Mouse (Mus musculus): ENCODE measurements around the gene Olfr56. TPM values are rescaled to one million over a fixed set of nuclear protein-coding genes. Genes with fewer than 3 reads are reported as not detected.
"Not testable (repeated sequence)": the region's sequence is repeated elsewhere in the genome, so short reads cannot be mapped to it uniquely, and the experiment has no call there.

Olfr56 gene
- total RNA-seq, 2 experiments from 2014 or later = not detected

GRCm38 (mm10) chr11:49051894-49052293 is 73.2 kb downstream of the Olfr56 start:
- DNase-seq = not testable (repeated sequence)

- DNase-seq = not testable (repeated sequence)
These were observed 81.4 kb downstream of the Olfr56 start for GRCm38 (mm10) chr11:49060061-49060460.

GRCm38 (mm10) chr11:49061865-49062264 is 83.2 kb downstream of the Olfr56 start:
- DNase-seq = not testable (repeated sequence)

- DNase-seq = not testable (repeated sequence)
These were observed 85.2 kb downstream of the Olfr56 start, which contains the start of gene Tgtp2 for GRCm38 (mm10) chr11:49063713-49064469. Gene Tgtp2, minus strand, starts transcription at chr11:49064206.

- no peak for DNase-seq
These were observed 89.7 kb downstream of the Olfr56 start for GRCm38 (mm10) chr11:49068358-49068757.

- DNase-seq = not testable (repeated sequence)
These were observed 97.5 kb downstream of the Olfr56 start, which contains the start of gene Ifi47 for GRCm38 (mm10) chr11:49076001-49076757. Gene Ifi47, plus strand, starts transcription at chr11:49076587.

- no peak for DNase-seq
These were observed 98.3 kb downstream of the Olfr56 start for GRCm38 (mm10) chr11:49077012-49077411.

GRCm38 (mm10) chr11:49078719-49079118 is 100.0 kb downstream of the Olfr56 start:
- DNase-seq = no peak

GRCm38 (mm10) chr11:49080636-49081035 is 101.9 kb downstream of the Olfr56 start:
- no peak for DNase-seq

GRCm38 (mm10) chr11:49081356-49081755 is 102.7 kb downstream of the Olfr56 start:
- DNase-seq = no peak

GRCm38 (mm10) chr11:49081886-49082285 is 103.2 kb downstream of the Olfr56 start:
- DNase-seq = no peak

GRCm38 (mm10) chr11:49083146-49083545 is 104.5 kb downstream of the Olfr56 start:
- DNase-seq = no peak

- DNase-seq = no peak
These were observed 105.1 kb downstream of the Olfr56 start for GRCm38 (mm10) chr11:49083808-49084207.

GRCm38 (mm10) chr11:49084385-49084784 is 105.7 kb downstream of the Olfr56 start:
- DNase-seq = no peak

- no peak for DNase-seq
These were observed 106.2 kb downstream of the Olfr56 start for GRCm38 (mm10) chr11:49084875-49085274.

GRCm38 (mm10) chr11:49086858-49087361 is 108.2 kb downstream of the Olfr56 start:
- DNase-seq = no peak

- no peak for DNase-seq
These were observed 109.3 kb downstream of the Olfr56 start for GRCm38 (mm10) chr11:49087830-49088616.

GRCm38 (mm10) chr11:49088990-49089652 is 110.4 kb downstream of the Olfr56 start:
- no peak for DNase-seq

- no peak for DNase-seq
These were observed 111.2 kb downstream of the Olfr56 start for GRCm38 (mm10) chr11:49089735-49090507.

- no peak for DNase-seq
These were observed 111.9 kb downstream of the Olfr56 start for GRCm38 (mm10) chr11:49090551-49090950.

GRCm38 (mm10) chr11:49091171-49091570 is 112.5 kb downstream of the Olfr56 start:
- DNase-seq = no peak

Measured in gastrocnemius, postnatal 25 days (tissue).